Mouse (Mus musculus) kidney, adult 2 months (tissue): ENCODE data around the gene Astn2. TPM values are rescaled to one million over a fixed set of nuclear protein-coding genes. Genes with fewer than 3 reads are reported as not detected.

Experiments used
- DNase-seq: peaks from one replicate; pipeline ENCODE4 v3.0.0; 2021
- H3K27ac ChIP-seq: fragments of 200-500 bp; 2 replicates; pipeline ENCODE4 v1.5.1; 2012; ENCODE audit warnings: low read depth, low read length, control low read depth, inconsistent platforms; ENCODE audit not compliant: insufficient read depth
- H3K27me3 ChIP-seq: fragments of 200-500 bp; replicated peaks from 2 replicates; pipeline ENCODE4 v1.6.1; 2012; ENCODE audit warnings: mild to moderate bottlenecking, moderate library complexity, low read length, inconsistent platforms; ENCODE audit not compliant: control insufficient read depth, insufficient read depth
- H3K36me3 ChIP-seq: fragments of 200-500 bp; 2 replicates; pipeline ENCODE4 v1.6.1; 2012; ENCODE audit warnings: mild to moderate bottlenecking, moderate library complexity, low read length, inconsistent platforms; ENCODE audit not compliant: control insufficient read depth, insufficient read depth
- H3K4me1 ChIP-seq: fragments of 200-500 bp; 2 replicates; pipeline ENCODE4 v1.6.1; 2011; ENCODE audit warnings: low read length; ENCODE audit not compliant: control insufficient read depth, insufficient read depth
- H3K4me3 ChIP-seq: fragments of 200-500 bp; 2 replicates; pipeline ENCODE4 v1.5.1; 2011; ENCODE audit warnings: mild to moderate bottlenecking, low read depth, low read length, control low read depth; ENCODE audit not compliant: insufficient read depth
- CTCF ChIP-seq: fragments of 200-500 bp; conservative IDR thresholded peaks from 2 replicates; pipeline ENCODE4 v1.5.1; 2011; ENCODE audit warnings: low read depth, mild to moderate bottlenecking, control low read depth, low read length, moderate library complexity, mixed read lengths; ENCODE audit not compliant: insufficient read depth, insufficient read length
- POLR2A ChIP-seq: fragments of 200-500 bp; IDR thresholded peaks from one replicate; pipeline ENCODE4 v1.6.1; 2011; ENCODE audit warnings: low read depth, low read length, control low read depth
- WGBS: fragments of 180-500 bp; shearing (Covaris S2); methylation state at CpG from one replicate; pipeline ENCODE4 v1.1.7; 2018; 5-methylcytosine and 5-hydroxymethylcytosine counted together
- polyA plus RNA-seq: library from polyadenylated mRNA; depleted of rRNA; stranded (reverse); fragments of >200 nt; gene quantifications from 2 replicates; pipeline ENCODE4 v1.2.3, GENCODE M21; 2012

Gene Astn2
- polyA plus RNA-seq, 1 experiment = 2.5 TPM

GRCm38 (mm10) chr4:65773368-65774010 lies 630.9 kb downstream of the Astn2 start:
- no peak for TF ChIP-seq POLR2A
- TF ChIP-seq CTCF = no peak
- no peaks in the 10 kb centered on the region for H3K4me1 ChIP-seq
- no peak overlapping the region for H3K27ac ChIP-seq
- H3K4me3 ChIP-seq = no peak overlapping the region
- WGBS = 62% methylated on average over 5 of the region's 5 CpGs
- H3K27me3 ChIP-seq = no peaks in the 10 kb centered on the region
- DNase-seq = no peak
- H3K36me3 ChIP-seq = no peaks in the 10 kb centered on the region

DNA sequence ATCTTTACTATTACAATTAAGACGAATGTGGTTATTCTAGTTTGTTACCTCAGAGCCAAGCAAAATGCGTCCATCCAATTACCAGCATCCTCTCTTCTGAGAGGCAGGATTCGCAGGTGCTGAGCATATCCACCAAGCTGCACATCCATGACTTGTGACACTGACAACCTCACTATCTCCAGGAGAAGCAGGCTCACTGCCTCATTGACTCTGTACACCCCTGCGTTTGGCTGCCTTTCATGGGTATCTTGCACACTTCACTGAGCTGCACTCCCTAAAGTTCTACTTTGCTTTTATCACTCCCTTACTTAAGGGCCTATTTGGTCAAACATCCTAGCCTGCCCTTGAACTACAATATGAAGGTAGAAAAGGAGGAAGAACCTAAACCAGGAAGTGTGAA lies 633.5 kb downstream of the Astn2 start:
- TF ChIP-seq POLR2A = no peak
- no peak for TF ChIP-seq CTCF
- no peak for DNase-seq
- Histone ChIP-seq H3K27me3 (no peaks in the 10 kb centered on the region), H3K4me3 (no peak overlapping the region), H3K27ac (no peak overlapping the region), H3K36me3 (no peaks in the 10 kb centered on the region), H3K4me1 (no peaks in the 10 kb centered on the region)
- WGBS = 51% methylated on average over 4 of the region's 4 CpGs

GRCm38 (mm10) chr4:65767919-65768318 lies 636.5 kb downstream of the Astn2 start:
- TF ChIP-seq CTCF (no peak), POLR2A (no peak)
- Histone ChIP-seq H3K27me3 (no peaks in the 10 kb centered on the region), H3K27ac (no peak overlapping the region), H3K36me3 (no peaks in the 10 kb centered on the region), H3K4me3 (no peak overlapping the region), H3K4me1 (no peaks in the 10 kb centered on the region)
- 62% methylated on average over 2 of the region's 2 CpGs for WGBS
- DNase-seq = no peak

DNA sequence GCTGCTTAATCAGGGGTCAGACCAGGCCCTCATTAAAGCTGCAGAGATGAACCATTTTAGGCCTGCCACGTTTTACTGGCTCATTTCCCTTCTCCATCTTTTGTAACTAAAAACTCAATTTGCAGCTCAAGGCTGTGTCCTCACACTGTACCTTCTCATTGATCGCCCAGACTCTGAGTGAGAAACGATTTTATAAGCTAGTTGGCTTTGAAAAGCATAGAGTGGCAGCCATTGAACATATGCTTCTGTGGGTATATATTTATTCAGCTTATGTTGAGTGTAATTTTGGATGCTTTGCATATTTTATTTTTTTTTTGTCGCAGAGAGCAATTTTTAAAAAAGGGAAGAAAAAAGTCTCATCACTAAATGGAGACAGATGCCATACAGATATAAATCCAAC lies 637.0 kb downstream of the Astn2 start:
- Histone ChIP-seq H3K27me3 (no peaks in the 10 kb centered on the region), H3K36me3 (no peaks in the 10 kb centered on the region), H3K4me3 (no peak overlapping the region), H3K27ac (no peak overlapping the region), H3K4me1 (no peaks in the 10 kb centered on the region)
- WGBS = 76% methylated on average over 4 of the region's 4 CpGs
- no peak for DNase-seq
- TF ChIP-seq CTCF (no peak), POLR2A (no peak)

DNA sequence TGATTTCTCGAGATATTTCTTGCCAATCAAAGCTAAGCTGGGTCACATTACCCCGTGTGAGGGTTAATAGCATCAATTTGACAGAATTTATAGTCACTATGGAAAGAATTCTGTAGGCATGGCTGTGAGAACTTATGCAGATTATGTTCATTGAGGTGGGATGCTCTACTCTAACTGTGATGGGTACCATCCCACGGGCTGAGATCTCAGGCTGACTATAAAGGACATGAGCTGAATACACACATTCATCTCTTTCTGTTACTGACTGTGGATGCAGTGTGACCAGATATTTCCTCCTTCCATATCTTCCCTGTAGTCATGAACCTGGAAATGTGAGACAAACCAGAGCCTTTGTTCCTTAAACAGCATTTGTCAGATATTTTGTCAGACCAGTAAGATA lies 639.1 kb downstream of the Astn2 start:
- no peaks in the 10 kb centered on the region for H3K27me3 ChIP-seq
- H3K4me3 ChIP-seq = no peak overlapping the region
- no peaks in the 10 kb centered on the region for H3K36me3 ChIP-seq
- H3K4me1 ChIP-seq = no peaks in the 10 kb centered on the region
- no peak for DNase-seq
- WGBS = 50% methylated on average over 3 of the region's 3 CpGs
- TF ChIP-seq CTCF (no peak), POLR2A (no peak)
- no peak overlapping the region for H3K27ac ChIP-seq

GRCm38 (mm10) chr4:65764275-65764674 lies 640.1 kb downstream of the Astn2 start:
- no peak overlapping the region for H3K4me3 ChIP-seq
- no peak overlapping the region for H3K27ac ChIP-seq
- no peak for TF ChIP-seq CTCF
- TF ChIP-seq POLR2A = no peak
- H3K4me1 ChIP-seq = no peaks in the 10 kb centered on the region
- H3K36me3 ChIP-seq = no peaks in the 10 kb centered on the region
- no peaks in the 10 kb centered on the region for H3K27me3 ChIP-seq
- WGBS = 28% methylated on average over 4 of the region's 4 CpGs
- DNase-seq = no peak

GRCm38 (mm10) chr4:65763823-65764222 lies 640.6 kb downstream of the Astn2 start:
- H3K27ac ChIP-seq = no peak overlapping the region
- DNase-seq = no peak
- H3K36me3 ChIP-seq = no peaks in the 10 kb centered on the region
- WGBS = 78% methylated on average over 2 of the region's 2 CpGs
- H3K4me3 ChIP-seq = no peak overlapping the region
- H3K27me3 ChIP-seq = no peaks in the 10 kb centered on the region
- no peaks in the 10 kb centered on the region for H3K4me1 ChIP-seq
- TF ChIP-seq POLR2A (no peak), CTCF (no peak)

DNA sequence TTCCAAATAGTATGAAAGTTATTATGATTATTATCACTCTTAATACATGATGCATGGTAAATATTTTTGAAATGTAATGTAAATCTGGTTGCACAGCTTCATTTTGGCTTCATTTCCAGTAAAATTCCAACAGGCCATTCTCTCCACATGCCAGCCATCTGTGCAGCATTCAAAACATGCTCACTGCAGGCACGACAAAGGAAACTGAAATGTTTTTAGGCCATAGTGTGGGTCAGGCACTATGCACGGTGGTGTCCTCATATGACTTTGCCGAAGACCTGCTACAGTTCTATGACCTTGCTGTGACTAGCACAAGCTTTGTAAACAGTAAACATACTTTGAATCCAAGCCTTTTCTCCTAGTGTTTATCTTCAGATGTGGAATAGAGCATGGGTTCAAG lies 642.3 kb downstream of the Astn2 start:
- Histone ChIP-seq H3K4me1 (no peaks in the 10 kb centered on the region), H3K36me3 (no peaks in the 10 kb centered on the region), H3K27ac (no peak overlapping the region), H3K4me3 (no peak overlapping the region), H3K27me3 (no peaks in the 10 kb centered on the region)
- no peak for DNase-seq
- TF ChIP-seq CTCF (no peak), POLR2A (no peak)
- WGBS = 81% methylated on average over 3 of the region's 3 CpGs
